Mouse (Mus musculus) intestine, embryonic 15.5 days (tissue): ENCODE results near the gene Jun. TPM values are rescaled to one million over a fixed set of nuclear protein-coding genes. Genes with fewer than 3 reads are reported as not detected.

Source experiments
- polyA plus RNA-seq: library from polyadenylated mRNA; unstranded; fragments of >200 nt; fragmentation: Nextera tagmentation; extraction: Ambion mirVana; gene quantifications from 2 replicates; pipeline ENCODE4 v1.2.1, GENCODE M21; 2015

Gene Jun
- polyA plus RNA-seq, 1 experiment from 2014 or later = 88.6 TPM

Other genes with a start within 250 kb of the Jun start
- gene Eqtn, start 123.4 kb downstream of the Jun start, polyA plus RNA-seq = not detected in 2 replicates
- 23.4 and 25.0 TPM in 2 replicates for gene Mysm1, start 73.1 kb downstream of the Jun start, polyA plus RNA-seq